In genomic region chr13:52669889-52670288, GRCm38 (mm10) we compare ENCODE assay signal across 9 mouse cellular contexts.
A peak's percentile ranks its signal among the peaks of the same experiment; 100 is the strongest.
DNase-seq lines count a peak whose midpoint lies in the region; ATAC-seq and TF ChIP-seq lines count a peak whose summit lies in the region.
"Had no signal": no experiment of that assay in that cellular context is flagged by ENCODE, and none has a peak within 500 bp of the region (broad histone marks: within the 10 kb centered on the region; RNA-seq: fewer than 3 reads in every experiment).

No protein-coding gene starts in this region.

- no peaks in the 10 kb centered on the region for H3K27me3 ChIP-seq in liver, adult 2 months (ENCODE audit: control insufficient read depth, insufficient read depth, low read length)
- peaks cover 4% of the 10 kb centered on the region; the same call in 1 of the 2 replicates for H3K27me3 ChIP-seq in liver, embryonic 12.5 days (replicated peaks)
- H3K27me3 ChIP-seq in E14TG2a.4 (ENCODE audit: insufficient read depth, low read length) = no peaks in the 10 kb centered on the region

- peak; percentile 13 for DNase-seq in CD4-positive, CD25-positive, alpha-beta regulatory T cell, adult 2 months (ENCODE audit: low read depth, low spot score)
- peak; percentile 10 for DNase-seq in liver, adult 2 months (ENCODE audit: extremely low read depth, low read depth, low spot score)
- DNase-seq in right cerebral cortex, postnatal 25 days = no peak
- DNase-seq in heart, adult 9 months (ENCODE audit: low spot score in 2 of 2) = no peak
- DNase-seq: right cerebral cortex, postnatal 4 days had no signal

- ATAC-seq in CD4-positive, CD25-positive, alpha-beta regulatory T cell, adult 4 months = no peak
- ATAC-seq in liver, embryonic 12.5 days = no peak

- no peaks in the 10 kb centered on the region for H3K9me3 ChIP-seq in liver, embryonic 12.5 days (replicated peaks)
- no peaks in the 10 kb centered on the region for H3K9me3 ChIP-seq in E14TG2a.4 (ENCODE audit: low read length)

- no peak overlapping the region for H3K4me3 ChIP-seq in liver, adult 2 months (ENCODE audit: insufficient read depth, low read depth, low read length)
- H3K4me3 ChIP-seq in liver, embryonic 12.5 days = no peak overlapping the region
- no peak overlapping the region for H3K4me3 ChIP-seq in E14TG2a.4 (replicated peaks; ENCODE audit: low read length)
- no peak overlapping the region for H3K4me3 ChIP-seq in cortical plate, adult 2 months (ENCODE audit: insufficient read depth, low read length)

- no peak overlapping the region for H3K9ac ChIP-seq in liver, adult 2 months (ENCODE audit: low read depth, low read length)
- no peak overlapping the region for H3K9ac ChIP-seq in liver, embryonic 12.5 days

- no peak for TF ChIP-seq POLR2A in liver, adult 2 months (IDR thresholded peaks at IDR 0.05; ENCODE audit: extremely low read depth, insufficient read depth, low read length)
- no peak for TF ChIP-seq POLR2A in cortical plate, adult 2 months (IDR thresholded peaks at IDR 0.05; ENCODE audit: extremely low read depth, insufficient read depth, low read length)

- no peaks in the 10 kb centered on the region for H3K4me1 ChIP-seq in liver, adult 2 months (ENCODE audit: control insufficient read depth, insufficient read depth, low read length)
- peaks cover 6% of the 10 kb centered on the region; the same call in 1 of the 2 replicates for H3K4me1 ChIP-seq in liver, embryonic 12.5 days
- H3K4me1 ChIP-seq in E14TG2a.4 (replicated peaks; ENCODE audit: low read depth, low read length) = no peaks in the 10 kb centered on the region
- no peaks in the 10 kb centered on the region for H3K4me1 ChIP-seq in cortical plate, adult 2 months (ENCODE audit: control insufficient read depth, insufficient read depth, low read length)

- no peak overlapping the region for H3K4me2 ChIP-seq in liver, embryonic 12.5 days

- WGBS in liver, adult 2 months = 38% methylated on average over 3 of the region's 3 CpGs
- 61% methylated on average over 3 of the region's 3 CpGs for WGBS in liver, embryonic 12.5 days (ENCODE audit: insufficient replicate concordance)

- TF ChIP-seq CTCF in liver, adult 2 months (IDR thresholded peaks at IDR 0.05; ENCODE audit: low read depth, low read length) = peak; percentile 68
- TF ChIP-seq CTCF in E14TG2a.4 (conservative IDR thresholded peaks at IDR 0.05; ENCODE audit: low read length) = peak; percentile 49
- peak; percentile 34; the same call in 1 of the 2 replicates for TF ChIP-seq CTCF in cortical plate, adult 2 months (IDR thresholded peaks at IDR 0.05; ENCODE audit: extremely low read depth, insufficient read depth, low read length)

- H3K36me3 ChIP-seq in liver, adult 2 months (ENCODE audit: control insufficient read depth, insufficient read depth, low read length) = no peaks in the 10 kb centered on the region
- H3K36me3 ChIP-seq in liver, embryonic 12.5 days = no peaks in the 10 kb centered on the region
- no peaks in the 10 kb centered on the region for H3K36me3 ChIP-seq in E14TG2a.4 (ENCODE audit: insufficient read depth, low read length)

- H3K79me2 ChIP-seq in liver, adult 2 months (ENCODE audit: control insufficient read depth, insufficient read depth, low read length) = no peaks in the 10 kb centered on the region

- H3K27ac ChIP-seq in liver, adult 2 months (replicated peaks; ENCODE audit: insufficient read depth, low read depth, low read length) = no peak overlapping the region
- H3K27ac ChIP-seq in liver, embryonic 12.5 days = no peak overlapping the region
- H3K27ac ChIP-seq in cortical plate, adult 2 months (ENCODE audit: insufficient read depth, low read length) = no peak overlapping the region

Comparison
In these comparisons a context has a peak if more than half of its experiments do, and no peak if none do; other contexts are left out.
1. DNase-seq: peak in CD4-positive, CD25-positive, alpha-beta regulatory T cell, adult 2 months (single experiment) and liver, adult 2 months (single experiment); none in right cerebral cortex, postnatal 25 days (single experiment) and heart, adult 9 months (0 of 2).
2. Peak in every context shown above with its lines, with median percentiles within 50 percentile points of each other: CTCF ChIP-seq.